Mouse (Mus musculus) liver, adult 2 months (tissue): Measurements from ENCODE around the gene Nans.

Source experiments
- CTCF ChIP-seq: fragments of 200-500 bp; IDR thresholded peaks from 2 replicates; pipeline ENCODE4 v1.5.1; 2011; ENCODE audit warnings: low read depth, low read length, control low read depth
- POLR2A ChIP-seq: fragments of 200-500 bp; IDR thresholded peaks from 2 replicates; pipeline ENCODE4 v1.6.1; 2011; ENCODE audit warnings: low read length, control low read depth; ENCODE audit not compliant: insufficient read depth; ENCODE audit errors: extremely low read depth

DNA sequence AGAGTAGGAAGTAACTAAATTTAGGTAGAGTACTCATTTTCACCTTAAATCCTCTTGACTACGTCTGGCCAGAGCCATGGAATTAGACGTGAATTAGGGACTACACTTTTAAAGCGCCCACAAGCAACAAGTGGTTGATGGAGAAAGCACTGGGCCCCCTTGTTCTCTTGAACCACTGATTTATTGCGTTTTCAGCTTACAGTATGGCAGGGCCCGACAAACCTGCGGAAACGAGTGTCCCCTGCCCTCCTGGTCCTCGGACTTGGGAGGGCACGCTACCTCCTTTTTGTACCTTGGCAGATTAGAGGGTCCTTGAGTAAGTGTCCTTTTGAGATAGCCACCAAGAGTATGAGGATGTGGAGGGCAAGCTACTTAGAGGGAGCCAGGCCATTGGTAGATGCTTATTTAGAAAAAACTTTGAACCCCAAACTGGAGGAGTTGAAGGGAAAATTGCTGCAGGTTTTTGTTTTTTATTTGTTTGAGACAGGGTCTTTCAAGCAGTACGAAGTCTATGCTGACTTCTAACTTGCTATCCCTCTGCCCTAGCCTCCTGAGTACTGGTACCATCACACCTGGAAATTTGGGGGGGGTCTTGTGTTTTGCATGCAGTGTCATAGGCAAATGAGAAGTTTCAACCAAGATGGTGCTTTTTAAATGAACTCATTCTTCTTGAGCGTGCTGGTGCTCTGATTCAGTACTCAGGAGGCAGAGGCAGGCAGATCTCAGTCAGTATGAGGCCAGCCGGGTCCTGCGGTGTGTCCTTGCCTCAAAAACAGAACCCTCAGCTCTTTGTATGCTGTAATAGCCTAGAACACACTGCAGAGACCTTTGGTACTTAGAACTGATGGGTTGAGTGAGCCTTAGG lies 36.0 kb upstream of the Nans start:
- no peak for TF ChIP-seq POLR2A
- TF ChIP-seq CTCF = no peak
